Mouse (Mus musculus): Measurements from ENCODE around the gene Pdss1.
"Not testable (repeated sequence)": the region's sequence is repeated elsewhere in the genome, so short reads cannot be mapped to it uniquely, and the experiment has no call there.

The Pdss1 gene

DNA sequence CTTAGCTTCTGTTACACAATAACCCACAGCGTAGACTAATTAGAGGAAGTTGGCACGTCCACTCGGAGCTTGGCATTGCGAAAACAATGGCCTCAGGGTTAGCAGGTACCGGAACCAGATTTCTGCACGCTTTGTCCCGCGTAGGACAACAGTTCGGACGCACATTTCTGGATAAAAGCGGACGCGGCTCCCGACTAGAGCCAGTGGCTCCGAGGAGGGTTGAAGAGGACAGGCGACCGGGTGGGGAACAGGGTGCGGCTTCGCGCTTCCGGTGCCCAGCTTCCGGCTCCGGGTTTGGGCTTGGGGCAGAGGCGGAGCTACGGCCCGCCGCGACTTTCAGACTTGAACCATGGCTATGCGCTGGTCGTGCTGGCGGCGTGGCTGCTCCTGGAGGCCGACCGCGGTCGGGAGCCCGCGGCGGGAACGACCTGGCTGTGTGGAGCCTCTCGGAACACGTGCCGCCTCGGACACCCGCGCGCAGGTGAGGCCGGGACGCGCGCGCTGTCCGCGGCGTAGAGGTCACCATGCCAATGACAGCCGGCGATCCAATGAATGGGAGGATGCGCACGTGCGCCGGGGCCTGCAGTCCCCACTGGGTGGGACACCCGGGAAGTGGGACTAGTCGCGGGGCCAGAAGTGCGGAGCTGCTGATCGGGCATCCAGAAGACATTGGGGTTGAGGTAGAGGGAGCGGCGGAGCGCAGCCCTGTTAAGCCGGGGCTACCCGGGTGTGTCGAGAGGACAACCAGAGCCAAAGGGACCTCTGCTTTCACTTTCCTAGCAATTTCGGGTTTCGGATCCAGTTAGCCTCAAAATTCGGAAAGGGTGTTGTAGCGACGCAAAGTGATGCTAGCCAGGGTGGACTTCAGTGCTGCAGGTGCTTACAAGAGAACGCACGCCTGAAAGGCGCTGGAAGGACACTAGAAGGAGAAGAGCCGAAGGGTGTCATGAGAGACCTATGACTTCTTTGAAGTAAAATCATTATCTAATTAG, at the start of gene Pdss1:
Gene Pdss1, plus strand, starts transcription at position 241 of the 992 bp plus-strand sequence.
- DNase-seq, result peak; percentile 89 to 96

- no peak for DNase-seq
Measured at GRCm38 (mm10) chr2:22851900-22852299, 43.4 kb upstream of the Pdss1 start.

DNA sequence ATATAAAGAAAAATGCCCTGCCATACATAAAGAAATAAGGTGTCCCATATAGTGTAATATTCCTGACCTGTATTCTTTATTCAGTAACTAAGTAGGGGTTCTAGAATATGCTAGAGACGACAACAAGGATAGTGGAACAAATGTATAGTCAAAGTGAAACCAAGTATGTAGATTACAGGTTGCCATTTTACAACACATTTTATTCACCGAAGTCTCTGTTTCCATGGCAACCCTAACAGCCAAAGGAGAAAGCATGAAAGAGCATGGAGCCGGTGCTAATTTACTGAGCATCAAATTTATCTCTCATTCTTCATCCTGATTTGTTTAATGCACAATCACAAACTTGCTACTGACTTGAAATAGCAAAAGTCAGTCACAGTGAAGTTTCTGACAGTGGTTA, 37.8 kb upstream of the Pdss1 start:
- DNase-seq, result no peak

DNA sequence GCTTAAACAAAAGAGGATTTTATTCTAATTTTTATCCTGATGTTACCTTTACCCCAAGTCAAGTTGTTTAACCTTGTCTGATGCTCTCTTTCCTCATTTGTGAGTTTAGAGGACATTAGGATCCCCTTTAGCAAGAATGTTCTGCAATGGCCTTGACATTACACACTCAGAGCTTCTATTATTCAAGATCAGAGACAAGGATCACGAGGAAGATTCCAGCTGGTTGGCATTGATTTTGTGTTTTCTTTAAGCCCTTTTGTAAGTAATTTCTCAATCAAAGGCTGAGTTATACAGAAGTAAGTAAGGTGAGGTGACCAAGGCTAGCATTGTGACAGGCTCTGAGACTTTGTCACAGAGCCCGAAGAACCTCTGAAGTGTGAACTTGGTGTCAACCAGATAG, 33.1 kb upstream of the Pdss1 start:
- no peak for DNase-seq

DNA sequence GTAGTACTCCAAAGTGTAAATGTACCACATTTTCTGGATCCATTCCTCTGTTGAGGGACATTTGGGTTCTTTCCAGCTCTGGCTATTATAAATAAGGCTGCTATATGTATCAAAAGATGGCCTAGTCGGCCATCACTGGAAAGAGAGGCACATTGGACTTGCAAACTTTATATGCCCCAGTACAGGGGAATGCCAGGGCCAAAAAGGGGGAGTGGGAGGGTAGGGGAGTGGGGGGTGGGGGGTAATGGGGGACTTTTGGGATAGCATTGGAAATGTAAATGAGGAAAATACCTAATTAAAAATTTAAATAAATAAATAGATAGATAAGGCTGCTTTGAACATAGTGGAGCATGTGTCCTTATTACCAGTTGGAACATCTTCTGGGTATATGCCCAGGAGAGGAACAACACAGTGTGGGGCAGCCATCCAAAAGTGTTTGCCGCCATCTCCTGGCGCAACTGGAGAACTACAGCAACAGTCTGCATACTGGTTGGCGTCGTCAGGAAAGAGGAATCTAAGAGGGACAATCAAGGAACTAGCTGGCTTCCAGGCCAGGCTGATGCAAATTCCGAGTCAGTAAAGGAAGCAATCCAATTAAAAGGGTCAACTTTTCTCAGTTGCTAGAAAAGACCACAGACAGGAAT, 30.8 kb upstream of the Pdss1 start:
- DNase-seq, result peak; percentile 47 to 48

DNA sequence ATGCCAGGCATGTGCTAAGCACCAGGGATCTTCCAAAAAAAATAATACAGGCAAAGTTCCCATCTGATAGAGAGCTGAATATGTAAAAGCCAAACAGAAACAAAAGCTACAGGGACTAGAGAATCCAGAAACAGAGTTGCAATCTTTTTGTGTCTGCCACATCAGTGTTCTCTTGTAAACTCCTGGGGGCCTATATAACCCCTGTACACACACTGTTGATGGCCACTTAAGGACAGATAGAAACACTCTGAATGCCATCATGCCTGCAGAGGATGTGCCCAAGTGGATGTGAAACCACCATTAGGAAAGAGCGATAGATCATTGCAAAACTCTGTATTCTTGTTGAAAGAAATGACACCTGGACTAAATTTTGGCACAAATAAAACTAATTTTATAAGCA, 29.5 kb upstream of the Pdss1 start:
- DNase-seq, result no peak

- no peak for DNase-seq
Measured at GRCm38 (mm10) chr2:22866894-22867424, 28.4 kb upstream of the Pdss1 start.

DNA sequence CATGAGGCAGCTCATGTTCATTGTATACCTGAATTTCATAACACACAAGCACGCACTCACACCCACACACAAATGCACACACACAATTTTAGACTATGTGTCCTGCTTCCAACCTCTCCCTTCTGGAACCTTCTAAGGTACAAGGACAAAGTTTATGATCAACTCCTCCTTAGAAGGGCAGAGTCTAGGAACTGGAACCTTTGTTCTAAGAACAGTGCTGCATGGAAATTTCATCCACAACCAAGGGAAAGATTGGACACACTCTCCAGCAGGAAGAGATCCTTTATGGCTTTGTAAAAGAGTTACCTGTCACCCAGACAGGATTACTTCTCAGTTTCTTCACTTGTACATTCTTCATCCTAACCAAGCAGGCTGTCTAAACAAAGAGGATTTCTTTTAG, 22.2 kb upstream of the Pdss1 start:
- no peak for DNase-seq

GRCm38 (mm10) chr2:22874628-22875027, 20.7 kb upstream of the Pdss1 start:
- peak; percentile 74 to 93 for DNase-seq

GRCm38 (mm10) chr2:22876614-22877013, 18.7 kb upstream of the Pdss1 start:
- DNase-seq, result no peak

DNA sequence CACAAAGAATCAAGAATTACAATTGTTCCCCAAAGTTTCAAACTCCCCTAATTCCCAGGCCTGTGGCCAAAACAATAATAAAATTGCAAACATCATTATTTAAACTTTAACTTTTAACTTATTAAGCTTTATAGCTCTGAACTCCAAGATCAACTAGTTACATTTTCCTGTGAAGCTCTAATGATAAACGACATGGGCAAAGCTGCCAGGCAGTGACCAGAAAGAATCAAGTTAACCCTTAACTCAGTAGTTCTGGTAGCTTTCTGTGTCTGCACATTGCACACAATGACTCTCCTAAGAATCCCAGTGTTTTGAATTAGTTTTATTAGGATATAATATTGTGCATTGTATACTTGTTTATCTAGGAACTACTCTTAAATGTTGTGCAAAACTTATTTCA, 16.5 kb upstream of the Pdss1 start:
- DNase-seq, result peak in 1 of 2 experiments; percentile 15

DNA sequence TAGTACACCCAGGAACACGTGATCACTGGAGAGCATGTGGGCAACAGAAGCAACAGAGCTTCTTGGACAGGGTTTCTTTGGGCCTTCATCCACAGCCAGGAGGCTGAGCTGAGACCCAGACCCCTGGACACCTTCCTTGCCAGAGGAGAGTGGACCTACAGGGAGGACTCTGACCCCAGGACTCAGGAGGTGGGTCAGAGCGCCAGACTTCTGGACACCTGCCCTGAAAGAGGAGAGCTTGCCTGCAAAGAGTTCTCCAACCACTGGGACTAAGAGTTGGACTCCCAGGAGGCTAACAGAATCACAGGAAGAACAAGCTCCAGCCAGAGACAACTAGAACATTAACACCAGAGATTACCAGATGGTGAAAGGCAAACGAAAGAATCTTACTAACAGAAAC, 14.6 kb upstream of the Pdss1 start:
- peak; percentile 40 to 81 for DNase-seq

- no peak for DNase-seq
Measured at GRCm38 (mm10) chr2:22894932-22895281, 415 bp upstream of the Pdss1 start.

DNA sequence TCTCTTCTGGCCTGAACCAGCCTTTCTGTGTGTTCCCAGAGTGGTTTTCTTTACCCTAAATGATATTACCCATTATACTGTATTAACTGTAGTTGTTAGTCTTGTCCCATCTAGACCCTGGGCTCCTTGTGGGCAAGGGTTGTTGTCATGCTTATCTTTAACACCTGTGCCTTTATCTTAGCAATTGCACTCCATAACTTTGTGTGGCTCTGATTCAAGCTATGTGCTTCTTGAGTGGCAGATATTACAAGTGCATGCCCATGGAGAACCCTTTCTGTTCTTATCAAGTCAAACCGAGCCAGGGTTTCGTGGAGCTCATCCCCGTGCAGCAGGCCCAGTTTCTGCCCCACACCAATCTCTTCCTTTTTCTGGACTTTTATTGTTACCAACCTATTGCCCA, 8.6 kb downstream of the Pdss1 start:
- DNase-seq, result no peak

DNA sequence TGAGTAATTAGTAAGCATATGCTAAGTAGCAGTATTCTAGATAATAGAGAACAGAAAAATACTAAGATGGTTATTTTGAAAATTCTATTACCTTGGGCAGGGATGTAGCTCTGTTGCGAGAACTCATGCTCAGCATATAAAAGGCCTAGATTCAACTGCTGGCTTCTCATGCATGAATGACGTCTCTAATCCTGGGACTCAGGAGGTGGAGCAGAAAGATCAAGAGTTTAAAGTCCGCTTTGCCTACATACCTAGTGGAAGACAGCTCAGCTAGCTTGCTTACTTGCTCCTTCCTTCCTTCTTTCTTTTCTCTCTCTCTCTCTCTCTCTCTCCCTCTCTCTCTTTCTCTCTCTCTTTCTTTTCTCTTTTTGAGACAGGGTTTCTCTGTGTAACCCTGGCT, 19.1 kb downstream of the Pdss1 start:
- peak; percentile 40 to 48 for DNase-seq

GRCm38 (mm10) chr2:22918651-22919050, 23.3 kb downstream of the Pdss1 start:
- no peak for DNase-seq

GRCm38 (mm10) chr2:22925911-22926310, 30.6 kb downstream of the Pdss1 start:
- not testable (repeated sequence) for DNase-seq

GRCm38 (mm10) chr2:22928259-22928658, 32.9 kb downstream of the Pdss1 start:
- no peak for DNase-seq

- DNase-seq, result no peak
Measured at GRCm38 (mm10) chr2:22933556-22933955, 38.2 kb downstream of the Pdss1 start.

DNA sequence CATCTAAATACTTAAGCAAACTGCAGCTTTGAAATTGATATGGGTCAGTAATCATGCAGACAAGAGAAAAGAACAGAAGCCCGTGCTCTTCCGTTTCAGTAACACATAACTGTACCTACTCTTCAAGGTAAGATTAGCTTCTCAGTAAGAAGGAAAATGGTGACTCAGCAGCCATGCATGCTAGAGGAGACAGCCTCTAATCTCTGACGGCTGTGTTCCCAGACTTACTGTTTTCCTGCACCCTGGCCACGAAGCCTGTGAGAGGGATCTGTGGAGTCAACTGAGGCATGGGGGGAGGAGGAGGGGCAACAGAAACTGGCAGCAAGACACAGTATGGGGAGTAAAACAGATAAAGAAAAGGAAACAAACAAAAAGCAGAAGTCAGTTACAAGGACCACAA, 54.6 kb downstream of the Pdss1 start:
- DNase-seq, result no peak

- DNase-seq, result no peak
Measured at GRCm38 (mm10) chr2:22954278-22954677, 59.0 kb downstream of the Pdss1 start.

DNA sequence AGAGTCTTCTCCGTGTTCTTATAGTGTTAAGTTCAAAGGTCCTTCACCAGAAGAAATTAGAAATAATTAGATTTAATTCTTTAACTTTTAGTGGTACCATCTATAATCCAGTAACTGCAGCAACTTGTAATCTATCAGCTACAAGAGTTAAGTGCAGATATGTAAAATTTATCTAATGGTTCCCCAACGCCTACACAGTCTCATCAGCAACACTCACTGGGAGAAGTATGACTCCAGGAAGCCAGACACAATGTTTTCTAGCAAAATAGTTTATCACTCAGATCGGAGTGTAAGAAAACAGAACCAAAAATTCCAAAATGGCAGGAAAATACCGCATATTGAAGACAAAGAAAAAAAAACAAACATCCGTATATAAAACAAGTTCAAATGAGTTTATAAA, 60.6 kb downstream of the Pdss1 start:
- DNase-seq, result no peak

GRCm38 (mm10) chr2:22957415-22957814, 62.1 kb downstream of the Pdss1 start:
- no peak for DNase-seq

DNA sequence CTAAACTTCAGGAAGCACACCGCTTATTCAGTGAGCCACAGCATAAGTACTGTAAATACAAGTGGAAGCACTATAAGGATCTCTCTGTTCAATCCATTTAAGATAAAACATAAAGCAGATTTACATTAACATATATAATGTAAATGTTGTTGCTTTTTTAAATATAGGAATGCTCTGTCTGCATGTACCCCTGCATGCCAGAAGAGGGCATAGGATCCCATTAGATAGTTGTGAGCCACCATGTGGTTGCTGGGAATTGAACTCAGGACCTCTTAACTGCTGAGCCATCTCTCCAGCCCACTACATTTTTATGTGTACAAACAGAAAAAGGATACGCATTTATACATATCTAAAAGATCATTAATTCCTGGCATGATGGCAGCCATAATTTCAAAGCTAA, 66.4 kb downstream of the Pdss1 start:
- DNase-seq, result no peak
